Mouse (Mus musculus): ENCODE results near the gene Gm648. TPM values are rescaled to one million over a fixed set of nuclear protein-coding genes. Genes with fewer than 3 reads are reported as not detected.

The Gm648 gene
- polyA plus RNA-seq (2015; fragmentation: Illumina TruSeq; extraction: RNeasy Lipid Tissue Mini Kit (QIAGEN cat#74804); ENCODE audit: insufficient read depth, low read depth, low replicate concordance), result not detected

DNA sequence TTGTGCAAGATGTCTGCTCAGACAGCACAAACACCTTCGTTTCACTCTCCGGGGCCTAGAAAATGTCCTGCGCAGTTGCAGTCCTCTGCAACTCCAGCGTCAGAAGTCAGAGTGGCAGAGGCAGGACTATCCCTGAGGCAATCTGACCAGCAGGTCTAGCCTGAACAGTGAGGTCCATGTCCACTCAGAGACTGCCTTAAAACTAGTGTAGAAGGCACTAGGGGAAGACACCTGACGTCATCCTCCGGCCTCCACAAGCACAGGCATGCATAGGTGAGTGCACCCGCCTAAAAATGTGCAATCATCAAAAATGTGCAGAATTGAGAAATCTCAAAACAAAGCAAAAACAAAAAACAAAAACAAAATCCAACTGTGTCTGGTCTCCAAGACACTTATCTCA lies at the start of gene Gm648:
Gene Gm648 (minus strand): TSS at position 101 of the 400 bp plus-strand sequence.

DNA sequence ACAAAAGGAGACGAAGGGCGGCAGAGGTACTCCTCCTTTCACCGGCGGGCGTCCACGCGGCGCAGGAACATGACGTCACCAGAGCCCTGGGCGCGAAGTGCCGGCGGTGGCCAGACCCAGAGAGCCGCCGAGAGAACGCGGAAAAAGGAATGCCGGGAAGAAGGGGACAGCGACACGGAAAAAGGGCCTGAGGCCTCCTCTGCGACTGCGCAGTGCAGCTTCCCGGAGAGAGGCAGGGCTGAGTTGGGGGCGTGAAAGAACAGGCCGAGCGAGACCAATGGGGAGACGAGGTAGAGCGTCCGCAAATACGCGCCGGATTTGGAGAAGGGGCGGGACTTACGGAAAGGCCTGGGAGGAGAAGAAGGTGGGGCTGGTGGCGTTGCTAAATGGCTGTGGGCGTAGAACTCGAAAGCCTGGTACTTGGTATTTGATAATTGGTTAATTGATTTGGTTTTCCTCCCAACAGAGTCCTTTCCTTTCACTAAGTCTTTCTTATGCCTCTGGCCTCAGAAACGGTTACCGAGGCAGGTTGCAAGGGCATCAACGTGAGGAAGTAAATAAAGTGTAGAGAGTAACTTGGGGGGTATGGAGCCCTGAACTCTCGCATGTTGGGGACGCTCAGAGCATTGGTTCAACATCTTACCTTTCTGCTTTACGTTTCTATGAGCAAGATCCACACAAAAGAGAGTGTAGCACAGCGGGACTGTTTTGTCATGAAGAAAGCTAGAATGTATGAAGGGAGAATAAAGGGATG lies 48.7 kb upstream of the Gm648 start, which contains the start of gene Mmgt1:
Gene Mmgt1 (minus strand): TSS at position 183 of the 754 bp plus-strand sequence.

DNA sequence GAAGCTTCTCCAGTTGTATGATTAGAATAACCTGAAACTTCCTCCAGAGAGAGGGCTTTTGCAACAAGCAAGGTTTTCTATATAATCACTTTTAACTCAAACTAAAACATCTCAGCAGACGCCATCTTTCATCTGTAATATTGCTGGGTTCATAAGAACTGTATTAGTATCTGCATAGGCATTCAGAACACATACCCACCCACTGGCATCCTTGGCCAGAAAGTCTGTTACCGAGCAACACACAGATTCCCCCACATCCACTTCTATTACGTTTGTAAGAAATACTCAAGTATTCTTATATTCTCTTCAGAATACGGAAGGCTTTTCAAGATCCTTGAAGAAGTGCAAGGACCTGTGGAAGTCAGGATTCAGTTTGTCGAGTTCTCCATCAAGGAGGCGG lies 25.0 kb downstream of the Gm648 start, which contains the start of gene Gm10477:
Gene Gm10477 (plus strand): TSS at position 301 of the 400 bp plus-strand sequence.

Other genes with a start within 250 kb of the Gm648 start
- gene Zfp449, start 203.2 kb downstream of the Gm648 start, polyA plus RNA-seq (2015; fragmentation: Illumina TruSeq; extraction: RNeasy Lipid Tissue Mini Kit (QIAGEN cat#74804); ENCODE audit: insufficient read depth, low read depth, low replicate concordance), result 1.4 TPM
- 1.3 TPM for gene Smim10l2a, start 175.0 kb downstream of the Gm648 start, polyA plus RNA-seq (2015; fragmentation: Illumina TruSeq; extraction: RNeasy Lipid Tissue Mini Kit (QIAGEN cat#74804); ENCODE audit: insufficient read depth, low read depth, low replicate concordance)
- gene Gm2174, start 101.6 kb downstream of the Gm648 start, polyA plus RNA-seq (2015; fragmentation: Illumina TruSeq; extraction: RNeasy Lipid Tissue Mini Kit (QIAGEN cat#74804); ENCODE audit: insufficient read depth, low read depth, low replicate concordance), result not detected
- gene Ints6l, start 94.7 kb downstream of the Gm648 start, polyA plus RNA-seq (2015; fragmentation: Illumina TruSeq; extraction: RNeasy Lipid Tissue Mini Kit (QIAGEN cat#74804); ENCODE audit: insufficient read depth, low read depth, low replicate concordance), result 43.9 TPM
- gene Gm10477, start 24.9 kb downstream of the Gm648 start, polyA plus RNA-seq (2015; fragmentation: Illumina TruSeq; extraction: RNeasy Lipid Tissue Mini Kit (QIAGEN cat#74804); ENCODE audit: insufficient read depth, low read depth, low replicate concordance), result not detected
- 3.9 TPM for gene Mmgt1, start 48.5 kb upstream of the Gm648 start, polyA plus RNA-seq (2015; fragmentation: Illumina TruSeq; extraction: RNeasy Lipid Tissue Mini Kit (QIAGEN cat#74804); ENCODE audit: insufficient read depth, low read depth, low replicate concordance)
- 3.5 TPM for gene Slc9a6, start 60.2 kb upstream of the Gm648 start, polyA plus RNA-seq (2015; fragmentation: Illumina TruSeq; extraction: RNeasy Lipid Tissue Mini Kit (QIAGEN cat#74804); ENCODE audit: insufficient read depth, low read depth, low replicate concordance)
- 25.1 TPM for gene Fhl1, start 182.2 kb upstream of the Gm648 start, polyA plus RNA-seq (2015; fragmentation: Illumina TruSeq; extraction: RNeasy Lipid Tissue Mini Kit (QIAGEN cat#74804); ENCODE audit: insufficient read depth, low read depth, low replicate concordance)

Data from pancreas, adult 10 weeks (tissue).